Mouse (Mus musculus) cerebellum, postnatal 25 days (tissue): Measurements from ENCODE around the gene Lag3.

Source experiments
- DNase-seq, 2 experiments: peaks; one replicate each; pipeline ENCODE4 v3.0.0; 2021; ENCODE audit warnings: mixed read lengths in 2 of 2

Gene Lag3

DNA sequence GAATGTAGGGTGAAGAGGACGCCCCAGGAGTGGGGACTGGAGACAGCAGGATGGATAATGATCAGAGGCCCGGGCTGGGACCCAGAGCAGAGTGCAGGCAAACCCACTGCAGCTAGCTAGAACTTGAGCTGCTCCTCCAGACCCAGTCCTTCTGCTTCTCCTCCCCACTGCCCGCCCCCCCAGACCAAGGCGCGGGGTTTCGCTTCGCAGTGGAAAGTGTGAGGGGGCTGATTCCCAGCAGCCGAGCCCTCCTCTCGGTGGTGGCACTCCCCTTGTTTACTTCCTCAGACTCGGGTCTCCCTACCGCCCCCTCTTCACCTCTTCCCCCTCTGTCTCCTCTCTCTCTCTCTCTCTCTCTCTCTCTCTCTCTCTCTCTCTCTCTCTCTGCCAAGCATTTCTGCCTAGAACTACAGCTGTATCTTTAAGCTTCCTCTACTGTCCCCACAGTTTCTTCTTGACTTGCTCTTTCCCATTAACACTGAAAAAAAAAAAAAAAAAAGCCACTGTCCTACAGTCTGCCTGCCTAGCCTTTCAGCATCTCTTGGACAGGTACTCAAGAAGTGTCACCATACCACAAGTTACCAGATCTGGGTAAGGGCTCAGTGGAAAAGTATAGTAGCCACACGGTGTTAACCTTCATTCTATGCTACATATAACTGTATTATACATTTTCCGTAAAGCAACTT lies at the start of gene Lag3:
Gene Lag3, minus strand, starts transcription at position 173 of the 686 bp plus-strand sequence.
- DNase-seq: peak in 1 of 2 experiments; percentile 7

DNA sequence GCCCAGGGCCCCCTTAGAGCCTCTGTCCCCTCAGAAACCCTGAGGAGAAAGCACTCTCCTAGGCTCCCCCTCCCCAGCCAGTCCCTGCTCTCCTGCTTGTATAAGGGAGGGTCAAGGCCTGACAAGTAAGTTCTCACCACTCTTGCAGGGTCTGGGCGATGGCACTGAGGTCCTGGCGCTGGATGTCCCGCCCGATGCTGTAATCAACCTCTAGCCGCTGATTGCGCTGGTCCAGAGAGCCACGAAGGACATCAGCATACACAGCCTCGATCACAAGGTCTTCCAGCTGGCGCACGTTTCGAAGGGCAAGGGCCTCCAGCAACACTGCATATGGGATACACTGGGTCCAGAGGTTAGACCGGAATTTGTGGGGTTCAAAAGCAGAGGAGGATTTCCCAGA lies 49.5 kb upstream of the Lag3 start:
- DNase-seq: no peak

DNA sequence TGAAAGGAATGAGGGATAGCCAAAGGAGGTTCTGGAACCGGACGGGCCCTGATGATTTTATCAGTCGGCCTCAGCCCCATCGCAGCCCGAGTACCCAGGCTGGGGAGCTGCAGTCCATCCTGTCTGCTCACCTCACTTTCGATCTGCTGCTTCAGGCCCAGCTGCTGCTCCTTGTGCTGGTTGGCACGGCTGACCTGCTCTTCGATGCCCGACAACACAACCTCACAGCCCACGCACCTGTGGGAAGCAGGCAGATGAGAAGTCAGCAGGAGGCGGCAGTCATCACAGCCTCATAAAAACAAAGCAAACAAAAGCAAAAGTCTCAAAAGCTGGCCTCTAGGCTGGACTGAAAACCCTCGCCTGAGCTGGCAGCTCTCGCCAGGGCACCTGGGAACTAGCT lies 48.5 kb upstream of the Lag3 start:
- no peak for DNase-seq

DNA sequence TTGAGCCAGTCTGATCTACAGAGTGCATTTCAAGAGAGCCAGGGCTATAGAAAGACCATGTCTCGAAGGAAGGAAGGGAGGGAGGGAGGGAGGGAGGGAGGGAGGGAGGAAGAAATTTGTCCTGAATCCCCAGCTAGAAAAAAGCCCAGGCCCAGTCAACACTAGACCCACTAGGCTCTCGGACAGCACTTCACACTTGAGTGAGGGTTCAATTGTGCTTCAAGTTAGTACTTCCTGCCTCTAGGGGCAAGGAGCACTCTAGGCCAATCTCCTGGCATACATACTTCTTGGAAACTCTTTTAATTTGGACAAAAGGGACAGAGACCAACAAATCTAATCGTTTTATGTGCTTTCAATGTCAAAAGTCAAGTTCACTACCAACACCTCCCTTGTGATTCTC lies 46.6 kb upstream of the Lag3 start:
- no peak for DNase-seq

DNA sequence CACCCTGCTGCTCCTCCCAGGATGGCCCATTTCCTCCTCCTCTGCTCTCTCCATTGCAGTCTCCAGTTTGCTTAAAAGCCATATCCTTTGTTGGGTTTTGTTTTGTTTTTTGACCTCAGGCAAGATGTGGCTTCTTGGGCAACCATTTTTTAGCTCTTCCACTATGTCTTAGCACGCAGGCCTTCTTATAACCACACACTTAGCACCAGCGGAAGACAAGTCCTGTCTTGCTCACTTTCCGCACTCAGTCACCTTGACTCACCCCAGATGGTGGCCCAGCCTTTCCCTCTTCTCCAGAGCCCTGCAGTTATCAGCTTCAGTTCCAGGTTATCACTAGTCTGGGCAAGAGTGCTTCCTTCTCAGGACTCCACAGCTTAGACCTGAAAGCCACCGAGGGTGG lies 43.7 kb upstream of the Lag3 start:
- DNase-seq: no peak

DNA sequence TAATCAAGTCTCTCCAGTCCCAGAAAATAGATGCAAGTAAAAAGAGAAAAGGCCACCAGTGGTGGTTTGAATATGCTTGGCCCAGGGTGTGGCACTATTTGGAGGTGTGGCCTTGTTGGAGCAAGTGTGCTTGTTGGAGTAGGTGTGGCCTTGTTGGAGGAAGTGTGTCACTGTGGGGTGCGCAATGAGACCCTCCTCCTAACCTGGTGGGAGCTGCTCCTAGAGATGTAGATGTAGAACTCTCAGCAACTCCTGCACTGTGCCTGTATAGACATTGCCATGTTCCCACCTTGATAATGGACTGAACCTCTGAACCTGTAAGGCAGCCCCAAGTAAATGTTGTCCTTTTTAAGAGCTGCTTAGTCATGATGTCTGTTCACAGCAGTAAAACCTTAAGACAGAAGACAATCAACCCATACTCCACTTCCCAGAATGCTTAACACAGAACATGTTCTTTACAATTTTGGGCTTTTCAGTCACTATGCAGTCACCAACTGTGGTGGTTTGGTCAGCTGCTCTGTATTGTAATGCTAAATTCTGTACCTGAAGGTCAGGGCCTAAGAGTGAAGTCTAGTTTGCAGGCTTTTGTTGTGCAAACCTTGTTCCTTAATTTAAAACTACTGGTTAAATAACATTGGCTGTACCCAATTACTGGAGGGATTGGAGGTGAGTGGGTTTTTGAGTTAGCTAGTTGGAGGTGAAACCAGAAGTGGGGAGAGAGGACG lies 42.6 kb upstream of the Lag3 start:
- DNase-seq: no peak

DNA sequence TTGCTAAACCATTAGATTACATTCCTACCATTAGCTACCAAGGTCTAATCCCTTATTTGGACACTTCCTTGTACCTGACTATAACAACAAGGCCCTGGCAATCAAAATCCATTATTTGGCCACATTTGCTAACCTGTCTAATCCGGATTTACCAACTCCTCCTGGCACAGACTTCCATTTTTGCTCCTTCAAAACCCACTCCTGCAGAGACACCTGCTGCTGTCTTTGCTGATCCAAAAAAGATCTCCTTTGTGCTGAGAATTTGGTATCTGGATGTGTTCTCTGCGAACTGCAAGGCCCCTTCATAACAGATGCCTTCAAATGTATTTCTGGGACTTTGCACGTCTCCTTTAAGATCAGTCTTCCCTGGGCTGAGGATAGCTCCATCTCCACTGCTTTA lies 32.0 kb upstream of the Lag3 start:
- peak; percentile 49 to 52 for DNase-seq

DNA sequence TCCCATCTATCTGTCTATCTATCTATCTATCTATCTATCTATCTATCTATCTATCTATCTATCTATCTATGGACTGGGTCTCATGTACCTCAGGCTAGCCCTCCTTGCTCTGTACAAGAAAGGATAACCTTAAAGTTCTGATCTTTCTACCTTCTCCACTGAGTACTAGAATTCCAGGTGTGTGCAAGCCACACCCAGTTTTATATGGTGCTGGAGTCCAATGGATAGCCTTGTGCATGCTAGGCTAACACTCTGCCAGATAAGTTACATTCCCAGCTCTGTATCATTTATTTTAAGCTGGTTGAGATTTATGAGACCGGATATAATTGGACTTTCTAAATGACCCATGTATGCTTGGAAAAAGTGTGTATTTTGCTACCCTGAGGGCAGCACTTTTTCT lies 30.2 kb upstream of the Lag3 start:
- no peak for DNase-seq

DNA sequence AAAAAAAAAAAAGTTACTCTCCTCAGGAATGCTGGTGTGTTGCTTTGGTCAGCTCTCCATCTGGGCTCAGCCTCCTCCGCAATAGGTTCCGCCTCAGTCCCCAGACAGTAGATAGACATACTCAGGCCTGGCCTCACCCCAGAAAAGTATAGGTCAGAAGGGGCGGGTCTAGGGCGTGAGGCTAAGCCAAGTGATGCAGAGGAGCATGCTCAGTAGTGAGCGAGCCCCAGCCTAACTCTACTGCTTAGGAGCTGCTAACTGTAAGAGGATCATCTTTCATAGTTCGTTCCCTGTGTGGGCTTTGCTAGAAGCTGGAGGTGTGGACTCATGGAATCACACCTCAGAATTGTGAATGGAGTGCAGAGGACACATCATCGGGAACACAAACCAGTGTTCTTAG lies 27.0 kb upstream of the Lag3 start:
- DNase-seq: no peak

DNA sequence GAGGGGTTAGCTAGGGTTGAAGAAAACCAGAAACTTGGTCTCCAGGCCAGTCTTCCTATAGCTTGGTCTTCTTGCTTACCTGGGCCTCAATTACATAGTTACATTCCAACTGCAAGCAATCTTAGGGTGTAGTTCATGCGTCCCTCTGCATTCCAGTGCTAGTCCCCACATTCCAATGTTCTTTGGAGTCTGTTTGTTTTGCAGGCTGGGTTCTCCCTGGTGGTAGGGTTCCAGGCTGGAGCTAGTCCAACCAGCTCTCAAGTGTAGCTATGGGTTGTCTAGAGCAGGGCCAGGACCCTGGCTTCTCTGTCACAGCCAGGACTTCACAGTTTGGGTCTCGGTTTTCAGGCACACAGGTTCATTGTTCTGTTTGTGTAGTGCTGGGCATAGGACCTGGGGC lies 26.0 kb upstream of the Lag3 start:
- DNase-seq: no peak

DNA sequence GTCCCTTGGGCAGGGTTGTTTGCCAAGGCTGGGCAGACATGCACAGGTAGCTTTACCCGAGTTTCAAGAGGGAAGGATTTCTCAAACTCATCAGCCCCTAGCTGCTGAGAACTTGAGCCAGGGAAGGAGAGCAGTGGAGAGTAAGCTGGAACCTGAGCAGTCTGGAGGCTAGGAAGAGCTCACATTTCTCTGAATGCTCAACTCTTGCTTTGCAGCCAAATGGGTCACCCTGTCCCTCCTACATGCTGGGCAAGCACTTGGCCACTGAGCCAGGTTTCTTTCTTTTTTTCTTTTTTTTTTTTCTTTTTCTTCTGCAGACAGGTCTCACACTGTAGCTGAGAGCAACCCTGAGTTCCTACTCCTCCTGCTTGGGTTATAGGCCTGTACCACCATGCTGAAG lies 25.2 kb upstream of the Lag3 start:
- peak; percentile 42 to 50 for DNase-seq

DNA sequence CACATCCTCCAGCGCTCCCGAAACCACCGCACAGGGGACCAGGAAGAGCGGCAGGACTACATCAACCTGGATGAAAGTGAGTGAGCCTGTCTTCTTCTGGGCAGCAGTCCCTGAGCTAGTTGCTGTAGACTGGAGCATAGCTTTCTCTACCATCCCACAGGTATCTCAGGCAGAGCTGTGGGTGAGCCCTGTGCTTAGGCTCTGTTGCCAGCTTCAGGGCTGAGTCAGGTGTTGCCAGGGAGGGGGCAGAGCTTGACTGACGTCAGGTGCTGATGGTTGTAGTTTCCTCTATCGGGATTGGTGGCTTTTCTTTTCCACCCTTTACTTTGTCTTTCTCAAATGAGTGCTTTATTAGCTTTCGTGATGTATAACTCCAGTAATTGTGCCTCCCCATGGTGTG lies 23.2 kb upstream of the Lag3 start:
- DNase-seq: peak in 1 of 2 experiments; percentile 20

DNA sequence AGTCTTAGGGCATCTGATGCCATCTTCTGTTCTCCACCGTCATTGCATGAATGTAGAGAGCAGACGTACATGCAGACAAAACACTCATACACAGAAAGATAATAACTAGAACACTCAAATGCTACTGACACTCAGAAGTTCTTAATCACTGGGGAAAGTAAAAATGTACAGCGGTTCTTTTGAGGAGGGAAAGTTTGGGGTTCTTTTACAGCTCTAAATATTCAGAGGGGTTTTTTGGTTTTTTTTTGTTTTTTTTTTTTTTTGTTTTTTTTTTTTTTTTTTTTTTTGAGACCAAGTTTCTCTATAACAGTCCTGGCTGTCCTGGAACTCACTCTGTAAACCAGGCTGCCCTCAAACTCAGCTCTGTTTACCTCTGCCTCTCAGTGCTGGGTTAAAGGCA lies 21.6 kb upstream of the Lag3 start:
- no peak for DNase-seq

DNA sequence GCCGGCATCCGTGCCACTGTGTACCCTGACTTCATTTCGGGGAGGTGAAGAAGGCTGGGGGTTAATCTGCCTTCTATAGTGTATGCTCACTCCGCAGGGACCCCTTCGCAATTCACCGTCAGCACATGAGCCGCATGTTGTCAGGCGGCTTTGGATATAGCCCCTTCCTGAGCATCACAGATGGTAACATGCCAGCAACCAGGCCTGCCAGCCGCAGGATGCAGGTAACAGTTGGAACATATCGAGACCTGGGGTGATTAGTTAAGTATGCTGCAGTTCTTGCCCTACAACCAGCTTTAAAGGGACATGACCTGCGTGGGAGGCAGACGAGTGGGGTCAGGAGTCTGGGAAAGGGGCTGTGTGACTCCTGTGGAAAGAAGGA lies 20.8 kb upstream of the Lag3 start:
- peak; percentile 52 to 64 for DNase-seq

DNA sequence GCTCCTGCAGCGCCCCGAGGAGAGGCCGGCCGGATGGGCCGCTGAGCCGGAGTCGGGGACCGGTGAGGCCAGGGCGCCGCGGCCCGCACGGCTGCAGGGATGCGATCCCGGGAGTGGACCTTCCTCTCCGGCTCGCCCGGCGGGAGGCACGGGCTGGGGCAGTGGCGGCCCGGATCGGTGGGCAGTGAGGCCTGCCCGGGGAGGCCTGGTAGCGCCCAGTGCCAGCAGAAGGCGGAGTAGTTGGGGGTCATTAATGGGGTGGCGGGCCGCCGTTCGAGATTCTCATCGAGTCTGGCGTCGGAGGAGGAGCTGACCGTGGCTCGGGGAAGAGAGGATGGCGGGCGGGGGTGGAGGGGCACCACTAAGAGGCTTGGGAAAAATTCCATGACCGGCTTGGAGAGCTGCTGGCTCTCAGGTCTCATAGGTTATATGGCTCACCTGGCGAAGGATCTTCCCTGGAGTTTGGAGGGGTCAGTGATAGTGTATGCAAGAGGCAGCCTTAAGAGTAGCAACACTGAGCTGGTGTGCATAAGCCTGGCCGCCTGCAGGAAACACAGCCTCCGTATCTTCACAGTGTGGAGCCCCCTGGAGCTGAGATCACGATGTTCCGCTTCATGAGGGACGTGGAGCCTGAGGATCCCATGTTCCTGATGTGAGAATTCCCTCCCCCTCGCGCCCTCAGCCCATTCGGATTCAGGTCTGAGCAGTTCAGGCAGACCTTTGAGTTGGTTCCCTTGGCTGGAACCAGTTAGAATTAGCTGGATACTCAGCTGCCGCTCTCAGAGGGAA lies 20.2 kb upstream of the Lag3 start:
- peak; percentile 59 to 61 for DNase-seq

DNA sequence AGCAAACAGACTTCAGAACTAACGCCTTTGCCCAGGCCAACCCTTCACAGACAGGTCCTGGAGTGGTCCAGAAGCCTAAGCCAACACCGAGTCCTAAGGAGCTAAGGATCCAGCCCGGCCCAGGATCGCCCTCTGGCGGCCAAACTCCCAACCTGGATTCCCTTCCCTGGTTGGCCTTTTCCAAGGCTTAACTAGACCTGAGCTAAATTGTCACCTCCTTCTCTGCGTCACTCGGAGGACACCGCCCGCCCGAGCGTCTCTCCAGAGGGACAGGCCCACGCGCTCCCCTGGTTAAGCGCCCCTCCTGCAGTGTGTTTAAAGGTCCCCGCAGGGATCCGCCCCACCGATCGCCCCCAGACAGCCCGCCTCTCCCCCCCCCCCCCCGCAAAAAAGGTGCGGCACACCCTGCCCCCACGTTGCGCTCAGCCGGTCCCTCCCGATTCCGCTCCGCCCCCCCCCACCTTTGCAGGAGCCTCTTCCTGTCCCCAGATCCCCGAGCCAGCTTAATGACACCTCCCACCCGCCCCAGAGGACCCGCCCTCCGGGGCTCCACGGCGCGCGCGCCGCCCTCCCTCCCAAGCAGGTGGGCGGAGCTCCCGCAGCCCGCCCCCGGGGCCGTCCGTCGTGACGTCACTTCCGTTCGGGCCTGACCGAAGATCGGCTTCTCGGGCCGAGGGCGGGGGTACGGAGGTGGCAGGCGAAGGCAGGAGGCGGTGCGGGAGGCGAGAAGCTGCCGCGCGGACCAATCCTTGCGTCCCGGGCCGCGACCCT lies 19.4 kb upstream of the Lag3 start, which contains the start of gene Mlf2:
Gene Mlf2, plus strand, starts transcription at position 633 of the 771 bp plus-strand sequence.
- DNase-seq: peak; percentile 100

DNA sequence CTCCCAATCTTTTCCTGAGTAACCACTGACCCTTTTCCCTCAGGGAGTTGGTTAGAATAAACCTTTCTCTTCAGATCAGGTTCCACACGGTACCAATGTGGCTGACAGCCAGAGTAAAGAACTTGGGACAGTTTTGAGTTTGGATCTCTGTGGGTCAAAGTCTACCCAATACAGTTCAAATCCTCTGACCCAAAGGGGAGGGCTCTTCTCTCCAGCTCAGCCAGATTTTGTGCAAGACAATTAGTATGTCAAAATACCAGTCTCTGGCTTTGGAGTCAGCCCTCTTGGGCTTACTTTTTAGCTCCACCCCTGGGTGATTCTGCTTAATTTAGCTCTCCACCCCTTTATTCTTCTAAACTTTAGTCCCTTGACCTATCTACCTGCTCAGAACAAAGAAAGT lies 18.7 kb upstream of the Lag3 start:
- peak in 1 of 2 experiments; percentile 23 for DNase-seq

DNA sequence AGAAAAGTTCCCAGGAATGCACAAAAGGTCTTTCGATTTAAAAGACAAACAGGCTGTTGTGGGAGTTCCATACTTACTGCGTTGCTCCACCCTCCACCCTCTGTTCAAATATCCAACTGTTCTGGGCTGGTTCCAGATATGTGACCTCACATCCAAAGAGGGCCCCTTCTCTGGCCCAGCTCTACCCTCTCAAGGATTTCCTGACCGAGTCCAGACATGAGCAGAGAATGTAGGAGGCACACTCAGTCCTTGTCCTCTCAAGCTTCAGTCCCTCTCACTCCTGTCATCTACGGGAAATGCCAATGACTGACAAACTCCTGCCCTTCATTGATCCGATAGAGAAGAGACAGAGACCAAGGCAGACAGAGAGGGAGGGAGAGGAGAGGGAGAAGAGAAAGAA lies 14.4 kb upstream of the Lag3 start:
- DNase-seq: no peak

DNA sequence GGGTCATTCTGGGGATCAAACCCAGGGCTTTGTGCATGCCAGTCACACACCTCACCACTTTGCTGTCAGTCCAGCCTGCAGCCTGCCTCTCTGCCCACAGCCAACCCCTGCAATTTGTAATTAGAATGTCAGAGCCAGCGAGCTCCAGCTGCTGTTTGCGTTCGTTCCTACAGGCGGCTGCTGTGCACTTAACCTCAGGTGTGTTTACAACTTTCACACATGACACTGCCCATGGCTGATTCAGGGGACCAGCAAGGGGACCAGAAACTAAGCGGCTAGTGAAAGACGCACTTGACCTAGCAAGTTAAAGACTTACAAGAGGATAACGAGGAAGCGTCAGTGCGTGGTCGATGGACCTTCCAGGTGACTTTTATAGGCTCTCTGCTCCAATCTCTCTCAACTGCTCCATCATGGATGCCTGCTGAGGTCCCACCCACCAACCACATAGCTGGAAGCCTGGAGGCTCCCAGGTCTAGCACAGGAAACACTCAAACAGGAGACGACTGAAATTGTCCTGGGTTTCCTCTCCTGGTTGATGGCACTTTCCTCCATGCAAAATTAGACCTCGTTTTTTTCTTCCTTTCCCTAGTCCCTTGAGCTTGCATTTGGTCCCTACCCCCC lies 13.8 kb upstream of the Lag3 start:
- no peak for DNase-seq

DNA sequence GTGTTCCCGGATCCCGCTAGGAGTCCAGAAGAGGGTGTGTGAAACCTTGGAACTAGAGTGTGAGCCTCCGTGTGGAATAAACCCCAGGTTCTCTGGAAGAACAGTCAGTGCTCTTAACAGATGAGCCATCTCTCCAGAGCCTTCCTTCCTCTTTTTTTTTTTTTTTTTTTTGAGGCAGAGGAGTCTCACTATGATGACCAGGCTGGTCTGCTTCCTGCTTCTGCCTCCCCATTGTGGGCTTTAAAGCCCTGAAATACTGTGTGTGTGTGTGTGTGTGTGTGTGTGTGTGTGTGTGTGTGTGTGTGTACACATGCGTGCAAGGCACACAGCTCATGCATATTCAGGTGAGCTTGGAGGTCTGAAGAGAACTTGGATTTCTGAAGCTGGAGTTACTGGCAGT lies 10.0 kb upstream of the Lag3 start:
- no peak for DNase-seq

DNA sequence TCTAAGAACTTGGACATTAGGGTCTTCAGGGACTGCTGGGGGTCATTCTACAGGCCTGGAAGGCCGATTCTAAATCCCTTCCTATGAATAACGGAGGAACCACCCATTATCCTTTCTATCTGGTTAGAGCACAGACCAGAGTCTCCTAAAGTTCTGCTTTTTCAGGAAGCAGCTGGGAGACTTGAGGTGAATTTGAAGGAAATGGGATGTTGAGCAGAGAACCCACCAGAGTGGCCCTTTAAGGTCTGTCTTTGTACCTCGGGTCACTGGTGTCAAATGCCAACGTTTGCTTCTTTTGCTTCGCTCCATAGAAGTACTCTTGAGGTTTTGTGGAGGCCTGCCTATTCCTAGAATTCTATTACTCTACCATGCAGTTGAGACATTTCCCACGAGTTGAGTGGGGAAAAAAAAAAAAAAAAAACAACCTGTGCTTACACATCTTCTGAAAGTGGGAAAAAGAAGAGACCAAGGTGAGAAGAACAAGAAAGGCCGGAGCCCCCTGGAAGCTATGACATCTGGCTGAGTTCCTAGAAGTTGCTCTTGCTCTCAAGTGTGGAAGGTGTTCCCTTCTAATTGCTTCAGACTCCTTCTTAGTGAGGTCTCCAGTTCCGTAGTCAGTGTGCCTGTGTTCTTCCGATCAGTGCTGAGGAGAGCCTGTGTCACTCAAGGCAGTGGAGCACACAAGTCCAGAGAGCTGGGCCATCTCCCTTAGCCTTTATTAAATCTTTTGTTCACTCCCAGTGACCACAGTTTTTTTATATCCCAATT lies 9.0 kb upstream of the Lag3 start:
- no peak for DNase-seq
